Mouse (Mus musculus) cerebellum, postnatal 36 days (tissue): Measurements from ENCODE around the gene Ccdc92b.
A peak's percentile ranks its signal among the peaks of the same experiment; 100 is the strongest.
"Not testable (repeated sequence)": the region's sequence is repeated elsewhere in the genome, so short reads cannot be mapped to it uniquely, and the experiment has no call there.

Source experiments
- DNase-seq, 2 experiments: peaks; one replicate each; pipeline ENCODE4 v3.0.0; 2021 to 2022; ENCODE audit warnings: mixed read lengths in 2 of 2

Ccdc92b gene

DNA sequence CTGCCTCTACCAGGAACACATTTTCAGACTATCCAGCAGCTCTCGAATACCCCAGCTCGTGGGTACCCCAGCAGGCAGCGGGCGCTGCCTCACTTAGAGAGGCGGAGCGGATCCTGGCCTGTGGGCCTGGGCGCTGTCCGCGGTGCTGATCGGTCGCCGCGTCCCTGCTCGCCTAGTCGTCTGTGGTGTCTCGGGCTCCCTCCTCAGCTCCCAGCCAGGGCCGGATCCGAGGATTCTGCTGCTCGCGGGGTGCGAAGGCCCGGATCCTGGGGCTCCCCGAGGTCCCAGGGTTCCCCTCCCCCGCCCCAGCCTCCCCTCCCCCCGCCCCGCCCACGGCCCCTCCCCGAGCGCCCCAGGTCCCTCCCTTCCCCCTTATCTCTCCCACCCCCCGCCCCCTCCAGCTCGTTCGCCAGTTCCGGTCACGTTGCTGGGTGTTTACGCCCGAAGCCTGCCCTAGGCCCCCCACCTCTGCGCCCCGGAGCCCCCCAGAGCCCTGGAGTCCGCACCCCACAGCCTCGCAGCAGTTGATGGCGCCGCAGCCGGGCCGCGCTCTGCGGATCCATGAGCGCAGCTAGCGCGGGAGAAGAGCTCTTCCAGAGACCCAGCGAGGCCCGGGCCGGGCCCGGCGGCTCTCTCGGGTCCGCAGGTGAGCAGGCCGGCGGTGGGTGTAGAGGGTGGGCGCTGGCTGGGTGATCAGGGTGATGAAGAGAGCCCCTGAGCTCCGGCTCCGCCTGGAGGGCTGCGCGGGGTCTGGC lies at the start of gene Ccdc92b:
TSS of gene Ccdc92b (plus strand) at position 405 of the 755 bp plus-strand sequence.
- DNase-seq: peak; percentile 61 to 69

- no peak for DNase-seq
These were observed 49.7 kb upstream of the Ccdc92b start for GRCm38 (mm10) chr11:74569735-74570134.

GRCm38 (mm10) chr11:74572459-74573061 lies 46.8 kb upstream of the Ccdc92b start:
- DNase-seq: no peak

- no peak for DNase-seq
These were observed 44.5 kb upstream of the Ccdc92b start for GRCm38 (mm10) chr11:74574768-74575434.

DNA sequence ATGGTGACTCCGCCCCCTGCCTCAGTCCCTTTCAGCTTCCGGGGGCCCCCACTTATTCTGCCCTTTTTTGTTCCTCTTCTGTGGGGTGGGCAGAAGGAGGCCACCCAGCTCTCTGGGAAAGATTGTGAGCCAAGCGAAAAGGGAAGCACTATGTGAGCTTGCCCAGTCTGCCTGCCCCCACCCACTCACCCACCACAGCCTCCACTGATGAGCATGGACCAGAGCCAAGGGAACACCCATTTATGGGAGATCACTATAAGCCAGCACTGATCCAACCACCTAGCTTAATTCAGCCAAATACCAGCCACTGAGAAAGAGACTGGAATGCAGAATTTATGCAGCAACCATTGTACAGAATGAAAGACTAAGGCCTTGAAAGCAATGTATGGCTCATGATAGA lies 43.5 kb upstream of the Ccdc92b start:
- no peak for DNase-seq

GRCm38 (mm10) chr11:74577068-74577467 lies 42.3 kb upstream of the Ccdc92b start:
- no peak for DNase-seq

DNA sequence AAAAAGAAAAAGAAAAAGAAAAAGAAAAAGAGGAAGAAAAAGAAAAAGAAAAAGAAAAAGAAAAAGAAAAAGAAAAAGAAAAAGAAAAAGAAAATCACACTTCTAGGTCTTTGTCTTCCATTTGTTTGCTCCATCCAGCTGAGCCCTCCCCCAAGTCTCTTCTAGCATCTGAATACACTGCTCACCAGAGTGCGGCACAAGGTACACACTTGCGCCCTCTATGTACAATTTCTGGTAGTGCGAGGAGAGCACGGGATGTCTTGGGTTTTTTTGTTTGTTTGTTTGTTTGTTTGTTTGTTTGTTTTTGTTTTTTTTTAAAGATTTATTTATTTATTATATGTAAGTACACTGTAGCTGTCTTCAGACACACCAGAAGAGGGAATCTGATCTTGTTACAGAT lies 38.1 kb upstream of the Ccdc92b start:
- not testable (repeated sequence) for DNase-seq

- DNase-seq: peak; percentile 71 to 73
These were observed 36.9 kb upstream of the Ccdc92b start for GRCm38 (mm10) chr11:74582464-74582863.

DNA sequence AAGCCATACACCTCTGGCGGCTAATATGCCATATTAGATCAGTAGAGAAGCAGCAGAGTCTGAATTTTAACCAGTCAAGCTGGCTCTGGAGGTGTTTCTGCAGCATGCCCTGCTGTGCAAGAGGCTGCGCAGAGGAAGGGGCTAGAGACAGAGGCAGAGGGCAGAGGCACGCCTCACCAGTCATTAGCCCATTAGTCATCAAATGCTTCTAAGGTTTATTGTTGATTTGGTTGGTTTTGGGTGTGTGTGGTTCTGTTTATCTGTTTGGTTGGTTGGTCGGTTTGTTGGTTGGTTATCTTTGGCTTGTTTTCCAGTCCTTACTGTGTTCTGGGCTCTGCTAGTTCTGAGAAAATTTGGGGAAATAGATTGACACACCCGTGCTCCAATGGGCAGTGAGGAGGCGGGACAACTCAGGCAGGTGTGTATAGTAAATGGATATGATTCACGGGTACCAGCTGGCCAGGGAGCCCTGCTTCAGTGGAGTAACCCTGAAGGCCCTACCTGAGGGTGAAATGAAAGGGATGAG lies 35.5 kb upstream of the Ccdc92b start:
- no peak for DNase-seq

DNA sequence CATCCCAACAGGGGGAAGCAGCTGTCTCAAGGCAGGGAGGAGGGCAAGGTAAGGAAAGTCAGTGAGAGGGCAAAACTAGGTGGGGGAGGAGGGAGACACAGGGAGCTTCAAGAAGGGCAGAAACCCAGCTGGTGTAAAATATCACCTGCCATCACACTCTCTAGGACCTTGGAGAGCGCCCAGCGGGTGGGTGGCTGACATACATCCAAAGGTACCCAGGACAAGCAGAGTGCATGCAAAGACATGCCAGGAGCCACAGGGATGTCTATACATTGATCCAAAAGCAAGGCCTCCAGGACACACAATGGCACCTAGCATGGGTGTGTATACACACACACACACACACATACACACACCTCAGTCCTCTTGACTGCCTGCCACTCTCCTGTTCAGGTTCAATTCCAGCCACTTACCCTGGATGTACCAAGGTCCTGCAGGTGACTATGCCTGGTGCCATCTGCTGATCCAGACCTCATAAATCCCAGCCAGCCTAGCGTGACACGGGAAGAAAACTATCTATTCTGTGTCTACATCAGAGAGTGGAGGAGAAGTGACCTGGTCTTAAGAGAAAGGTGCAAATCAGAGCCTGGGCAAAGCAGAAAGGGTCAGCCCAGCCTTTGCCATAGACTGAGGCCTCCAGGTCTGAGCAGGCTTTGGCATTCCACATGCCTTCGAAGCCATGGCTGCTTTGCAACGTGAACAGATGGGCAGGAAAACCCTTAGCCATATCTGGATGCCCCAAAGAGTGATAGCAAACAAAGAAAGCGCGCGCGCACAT lies 34.3 kb upstream of the Ccdc92b start:
- DNase-seq: no peak

- peak in 1 of 2 experiments; percentile 50 for DNase-seq
These were observed 33.0 kb upstream of the Ccdc92b start for GRCm38 (mm10) chr11:74586401-74586800.

DNA sequence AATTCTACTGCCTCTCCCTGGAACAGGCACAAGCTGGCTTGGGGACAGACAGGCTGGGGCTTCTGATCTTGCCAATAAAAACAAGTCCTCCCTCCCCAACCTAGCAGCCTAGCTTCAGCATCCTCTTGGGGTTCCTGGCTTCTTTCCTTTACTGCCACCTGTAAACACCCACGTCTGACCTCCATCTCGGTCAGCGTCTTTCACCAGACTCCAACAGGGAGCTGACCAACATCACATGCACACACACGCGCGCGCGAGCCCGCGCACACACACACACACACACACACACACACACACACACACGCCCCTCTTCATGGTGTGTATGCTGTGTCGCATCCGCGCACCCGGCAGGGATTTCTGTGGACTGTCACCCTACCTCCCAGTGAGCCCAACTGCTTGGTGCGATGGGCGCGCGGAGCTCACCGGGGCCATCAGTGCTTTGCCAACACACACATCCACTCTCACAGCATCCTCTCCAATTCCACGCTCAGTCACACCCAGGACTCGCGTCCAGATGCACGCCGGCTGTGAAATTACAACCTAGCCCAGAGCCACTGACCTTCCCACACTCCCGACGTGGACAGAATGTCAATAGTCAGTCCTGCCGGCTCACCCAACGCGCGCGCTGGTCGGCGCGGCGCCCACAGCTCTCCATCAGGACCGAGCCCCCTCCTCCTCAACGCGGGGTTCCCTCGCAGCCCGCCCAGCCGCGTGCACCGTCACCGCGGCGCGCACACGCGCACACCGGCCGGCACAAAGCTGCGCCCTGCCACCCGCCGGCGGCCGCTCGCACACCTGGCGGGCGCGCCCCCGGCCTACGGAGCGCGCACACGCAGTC lies 29.8 kb upstream of the Ccdc92b start:
- DNase-seq: peak; percentile 62 to 67

DNA sequence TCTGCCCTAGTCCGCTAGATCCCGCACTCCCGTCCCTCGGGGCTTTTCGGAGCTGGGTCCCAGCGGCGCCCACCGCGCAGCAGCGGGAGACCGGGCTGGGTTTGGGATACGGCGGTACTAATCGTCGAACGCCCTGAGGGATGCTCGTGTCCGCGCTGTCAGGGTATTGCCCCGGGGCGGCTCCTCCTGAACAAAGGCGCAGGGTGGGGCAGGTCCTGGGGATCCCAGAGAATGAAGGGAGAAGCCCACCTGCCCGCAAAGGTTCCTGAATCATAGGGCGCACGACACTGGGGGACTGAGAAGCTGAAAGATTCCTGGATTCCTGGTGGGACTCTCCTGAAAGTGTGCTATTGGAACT lies 29.2 kb upstream of the Ccdc92b start:
- DNase-seq: no peak

DNA sequence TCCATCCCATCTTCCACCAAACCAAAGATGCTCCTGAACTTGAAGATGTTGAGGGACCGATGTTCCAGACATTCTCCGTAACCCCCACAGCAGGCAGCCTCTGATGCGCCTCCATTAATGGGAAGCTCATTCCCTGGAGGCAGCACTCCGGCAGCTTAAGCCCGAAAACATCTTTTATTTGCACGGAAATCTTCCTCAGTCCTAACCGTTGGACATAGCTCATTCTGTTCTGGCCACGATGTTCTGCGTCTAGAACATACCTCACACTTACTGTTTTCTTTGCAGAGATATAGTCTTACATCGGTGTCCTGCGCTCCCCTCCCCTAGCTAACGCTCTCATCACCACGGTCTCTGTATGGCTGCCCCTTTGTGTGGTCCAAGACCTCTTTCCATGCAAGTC lies 28.7 kb upstream of the Ccdc92b start:
- DNase-seq: no peak

DNA sequence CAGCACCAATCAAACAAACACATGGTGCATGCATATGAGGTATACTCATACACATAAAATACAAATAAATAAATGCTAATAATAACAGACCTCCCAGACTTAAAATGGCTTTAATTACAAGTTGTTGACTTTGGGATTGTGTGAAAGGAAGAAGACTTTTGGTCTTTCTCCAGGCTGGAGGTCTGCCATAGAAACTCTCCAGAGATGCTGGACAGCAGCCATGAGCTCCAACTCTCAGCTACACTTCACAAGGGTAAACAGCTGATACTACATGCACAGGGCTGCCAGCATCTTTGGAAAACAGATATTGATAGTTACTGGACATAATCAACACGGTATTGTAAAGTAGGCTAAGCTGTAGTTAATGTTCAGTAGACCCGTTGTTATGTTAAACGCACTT lies 27.2 kb upstream of the Ccdc92b start:
- no peak for DNase-seq

- DNase-seq: no peak
These were observed 22.0 kb upstream of the Ccdc92b start for GRCm38 (mm10) chr11:74597283-74597989.

GRCm38 (mm10) chr11:74597990-74598337 lies 21.4 kb upstream of the Ccdc92b start:
- DNase-seq: no peak

- no peak for DNase-seq
These were observed 17.1 kb upstream of the Ccdc92b start for GRCm38 (mm10) chr11:74602286-74602685.

DNA sequence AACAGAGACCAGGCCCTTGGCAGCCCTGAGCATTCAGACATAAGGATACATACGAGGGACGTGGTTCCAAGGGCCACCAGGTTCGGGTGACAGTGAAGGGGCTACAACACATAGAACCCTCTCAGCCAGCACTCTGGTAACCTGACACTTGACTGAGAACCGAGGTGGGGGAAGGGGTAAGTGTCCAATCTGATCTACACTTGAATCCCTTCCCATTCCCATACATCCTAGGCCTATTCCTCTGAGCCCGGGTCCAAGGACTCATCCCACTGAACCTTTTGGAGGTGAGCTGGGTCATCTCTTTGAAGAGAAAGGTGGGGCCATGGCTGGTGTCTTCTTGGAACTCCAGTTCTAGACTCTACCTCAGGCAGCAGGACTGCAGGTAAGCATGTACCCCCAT lies 9.3 kb upstream of the Ccdc92b start:
- no peak for DNase-seq

DNA sequence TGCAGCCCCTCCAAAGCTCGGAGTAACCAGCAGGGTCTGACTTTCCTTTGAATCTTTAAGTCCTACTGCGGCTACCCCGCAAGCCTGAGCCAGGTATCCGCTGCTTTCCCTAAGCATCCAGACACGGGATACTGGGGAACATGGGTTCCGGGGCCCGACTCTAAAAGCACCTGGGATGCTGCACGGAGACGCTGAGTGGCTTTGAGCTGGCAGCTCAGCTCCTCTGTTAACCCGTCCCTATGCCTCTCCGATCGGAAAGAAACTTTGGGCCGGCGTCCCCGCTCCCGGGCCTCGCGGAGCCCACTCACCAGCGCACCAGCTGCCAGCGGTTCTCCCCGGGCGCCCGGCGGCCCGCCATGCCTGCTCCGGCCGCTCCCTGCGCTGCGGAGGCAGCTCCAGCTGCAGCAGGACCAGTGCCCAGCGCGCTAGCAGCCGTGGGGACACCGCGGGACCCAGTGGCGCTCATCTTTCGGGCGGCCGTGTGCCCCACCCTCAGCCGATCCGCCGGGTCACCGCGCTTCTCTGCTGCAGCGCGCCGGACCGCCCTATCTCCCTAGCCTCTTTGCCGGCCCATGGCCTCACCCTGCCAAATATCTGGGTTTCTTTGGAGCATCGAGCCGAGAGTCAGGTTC lies 8.7 kb upstream of the Ccdc92b start, which contains the start of gene Rap1gap2:
TSS of gene Rap1gap2 (minus strand) at position 371 of the 632 bp plus-strand sequence.
- DNase-seq: peak in 1 of 2 experiments; percentile 21

GRCm38 (mm10) chr11:74611437-74611836 lies 8.0 kb upstream of the Ccdc92b start:
- DNase-seq: no peak
